Mouse (Mus musculus) erythroblast, embryonic 14.5 days (primary cell): Measurements from ENCODE around the gene Pllp.

Experiments
- GATA1 ChIP-seq: IDR thresholded peaks from 2 replicates; pipeline ENCODE4 v1.6.1; 2012; ENCODE audit warnings: low read length, inconsistent platforms, mixed read lengths
- TAL1 ChIP-seq: IDR thresholded peaks from 3 replicates; pipeline ENCODE4 v1.6.1; 2012; ENCODE audit warnings: low read length, inconsistent platforms, mixed read lengths

DNA sequence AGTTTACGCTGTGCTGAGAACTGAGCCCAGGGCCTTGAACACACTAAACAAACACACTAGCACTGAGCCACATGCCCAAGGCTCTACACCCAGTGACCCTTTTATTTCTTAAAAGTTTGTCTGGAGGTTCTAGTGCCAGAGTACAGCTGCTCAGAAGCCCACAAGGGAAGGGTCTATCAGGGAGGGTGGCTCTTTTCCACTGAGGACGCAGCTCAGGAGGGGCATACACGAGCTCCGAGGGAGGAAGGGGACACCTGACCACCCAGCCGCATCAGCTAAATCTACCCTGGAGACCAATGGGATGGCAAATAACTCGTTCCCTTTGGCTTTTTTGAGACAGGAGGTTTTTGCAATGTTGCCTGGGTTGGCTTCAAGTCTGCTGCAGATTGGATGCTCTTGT, 1.9 kb upstream of the Pllp start:
- no peak for TF ChIP-seq GATA1
- TF ChIP-seq TAL1 = no peak
